Mouse (Mus musculus) heart, adult 2 months (tissue): ENCODE results near the gene Tpk1. TPM values are rescaled to one million over a fixed set of nuclear protein-coding genes. Genes with fewer than 3 reads are reported as not detected.

ENCODE experiments used
- DNase-seq, 2 experiments: peaks; one replicate each; pipeline ENCODE4 v3.0.0; 2021
- H3K27ac ChIP-seq: fragments of 200-600 bp; 2 replicates; pipeline ENCODE4 v1.8.1; 2022
- H3K27me3 ChIP-seq: fragments of 200-500 bp; 2 replicates; pipeline ENCODE4 v1.6.1; 2012; ENCODE audit warnings: mild to moderate bottlenecking, low read length, inconsistent platforms, mixed read lengths; ENCODE audit not compliant: control insufficient read depth, insufficient read depth
- H3K36me3 ChIP-seq: fragments of 200-500 bp; 2 replicates; pipeline ENCODE4 v1.6.1; 2012; ENCODE audit warnings: low read length, inconsistent platforms; ENCODE audit not compliant: control insufficient read depth, insufficient read depth
- H3K4me1 ChIP-seq: fragments of 200-500 bp; 2 replicates; pipeline ENCODE4 v1.6.1; 2011; ENCODE audit warnings: low read length; ENCODE audit not compliant: control insufficient read depth, insufficient read depth
- H3K4me3 ChIP-seq: fragments of 200-600 bp; 2 replicates; pipeline ENCODE4 v1.8.1; 2022
- H3K79me2 ChIP-seq: fragments of 200-500 bp; replicated peaks from 2 replicates; pipeline ENCODE4 v1.6.1; 2012; ENCODE audit warnings: mild to moderate bottlenecking, inconsistent platforms, low read length, moderate library complexity, mixed read lengths; ENCODE audit not compliant: control insufficient read depth, insufficient read depth
- H3K9ac ChIP-seq: fragments of 200-500 bp; 2 replicates; pipeline ENCODE4 v1.6.1; 2012; ENCODE audit warnings: low read depth, mild to moderate bottlenecking, control low read depth, inconsistent platforms, low read length, mixed read lengths
- CTCF ChIP-seq: fragments of 200-600 bp; IDR thresholded peaks from 2 replicates; pipeline ENCODE4 v1.8.1; 2022; ENCODE audit warnings: antibody characterized with exemption, mild to moderate bottlenecking, moderate library complexity
- EP300 ChIP-seq: fragments of 200-500 bp; IDR thresholded peaks from 2 replicates; pipeline ENCODE4 v1.6.1; 2011; ENCODE audit warnings: low read depth, low read length, control low read depth; ENCODE audit not compliant: insufficient read depth
- POLR2A ChIP-seq: fragments of 200-500 bp; IDR thresholded peaks from 2 replicates; pipeline ENCODE4 v1.6.1; 2011; ENCODE audit warnings: mild to moderate bottlenecking, low read depth, low read length, control low read depth; ENCODE audit not compliant: insufficient read depth
- WGBS: fragments of 180-500 bp; shearing (Covaris S2); methylation state at CpG from one replicate; pipeline ENCODE4 v1.1.7; 2018; 5-methylcytosine and 5-hydroxymethylcytosine counted together
- intact Hi-C: fragments of 180-260 bp; cut with DNase I; formaldehyde crosslinking; loops from one replicate; pipeline ENCODE4 v1.15.1; 2025
- polyA plus RNA-seq: library from polyadenylated mRNA; depleted of rRNA; stranded (reverse); fragments of >200 nt; gene quantifications from 2 replicates; pipeline ENCODE4 v1.2.3, GENCODE M21; 2012
- total RNA-seq, 2 experiments: library from RNA; stranded (reverse); gene quantifications; 2 replicates each; pipeline ENCODE4 v1.2.3; 2021

Gene Tpk1
- total and polyA plus RNA-seq, 3 experiments: 1.4 to 5.4 (median 1.9) TPM

DNA sequence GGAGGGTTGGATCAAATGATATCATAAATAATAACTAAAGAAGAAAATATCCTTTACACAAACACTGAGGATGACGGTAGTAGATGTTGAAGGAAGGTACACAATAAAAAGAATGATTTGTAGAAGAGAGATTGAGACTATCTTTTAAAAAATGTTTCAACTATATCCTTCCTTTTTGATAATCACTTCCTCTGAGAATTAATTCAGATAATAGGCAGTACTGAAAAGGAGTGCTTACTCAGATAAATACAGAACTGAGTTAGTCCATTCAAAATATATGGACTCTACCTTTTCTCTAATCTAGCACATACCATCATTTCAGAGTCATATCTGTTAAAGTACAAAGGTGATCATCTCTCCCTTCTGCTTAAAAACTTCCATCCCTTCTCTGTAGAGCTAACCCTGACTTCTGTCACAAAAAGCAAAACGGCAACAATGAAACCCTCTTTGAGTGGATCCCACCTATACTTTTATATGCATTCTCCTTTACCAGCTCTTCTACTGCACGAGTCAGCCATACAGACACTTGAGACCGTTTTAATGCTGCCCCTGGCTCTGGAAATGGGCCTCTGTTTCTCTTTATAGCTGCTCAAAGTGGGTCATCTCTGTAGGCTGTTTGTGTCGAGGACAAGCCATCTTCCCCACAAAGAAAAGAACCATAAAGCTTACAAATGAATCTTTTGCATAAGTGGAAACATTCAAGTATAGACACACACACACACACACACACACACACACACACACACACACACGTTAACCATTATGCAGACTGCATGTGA is 263.7 kb downstream of the Tpk1 start:
- intact Hi-C loops: no loop called here

DNA sequence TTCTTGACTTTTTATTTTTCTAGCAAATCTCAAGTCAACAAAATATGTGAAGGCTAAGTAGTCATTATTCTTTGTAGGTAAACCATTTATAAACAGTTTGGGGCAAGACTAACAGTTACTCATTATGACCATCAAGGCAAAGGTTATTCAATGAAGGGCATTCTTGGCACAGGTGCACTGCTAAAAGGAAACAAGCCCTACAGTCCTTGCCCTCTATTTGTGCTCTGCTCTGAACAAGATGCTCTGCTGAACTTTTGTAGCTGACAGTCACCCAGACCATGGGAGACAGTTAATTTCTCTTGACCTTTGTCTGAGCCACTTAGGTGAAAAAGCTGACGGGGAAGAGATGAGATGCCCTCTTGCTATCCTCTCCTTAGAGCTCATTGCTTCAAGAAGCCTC is 269.7 kb downstream of the Tpk1 start:
- Histone ChIP-seq H3K4me1 (no peaks in the 10 kb centered on the region), H3K4me3 (no peak overlapping the region), H3K36me3 (no peaks in the 10 kb centered on the region), H3K79me2 (no peaks in the 10 kb centered on the region), H3K27ac (no peak overlapping the region), H3K9ac (no peak overlapping the region), H3K27me3 (no peaks in the 10 kb centered on the region)
- DNase-seq: no peak
- 79% methylated on average over 1 of the region's 1 CpGs for WGBS
- intact Hi-C loops: loop anchor here (2.0 to 10.0 kb wide), 3 partner anchors 28 to 1631 kb away; partner anchors contain the start of gene Tpk1
- TF ChIP-seq POLR2A (no peak), CTCF (no peak), EP300 (no peak)

More for the DNA sequence above, 263.7 kb downstream of the Tpk1 start:
- H3K9ac ChIP-seq: no peak overlapping the region
- 60% methylated on average over 6 of the region's 6 CpGs for WGBS
- H3K79me2 ChIP-seq: no peaks in the 10 kb centered on the region
- no peak for DNase-seq
- H3K36me3 ChIP-seq: peaks cover 6% of the 10 kb centered on the region; the same call in 1 of the 2 replicates
- no peaks in the 10 kb centered on the region; the same call in none of the 2 replicates for H3K4me1 ChIP-seq
- TF ChIP-seq POLR2A (no peak), EP300 (no peak), CTCF (no peak)
- H3K27ac ChIP-seq: peak overlapping the region; percentile 38; the same call in 1 of the 2 replicates
- no peak overlapping the region for H3K4me3 ChIP-seq
- no peaks in the 10 kb centered on the region for H3K27me3 ChIP-seq

- H3K4me1 ChIP-seq: no peaks in the 10 kb centered on the region
- no peak overlapping the region for H3K4me3 ChIP-seq
- H3K27ac ChIP-seq: no peak overlapping the region
- no peaks in the 10 kb centered on the region for H3K36me3 ChIP-seq
- TF ChIP-seq POLR2A: no peak
- TF ChIP-seq CTCF: peak; percentile 70
- no peaks in the 10 kb centered on the region for H3K79me2 ChIP-seq
- intact Hi-C loops: loop anchor here (5.0 to 10.0 kb wide), 2 partner anchors 269 to 1632 kb away; partner anchors contain the start of gene Tpk1
- H3K9ac ChIP-seq: no peak overlapping the region
- H3K27me3 ChIP-seq: no peaks in the 10 kb centered on the region
- 66% methylated on average over 2 of the region's 2 CpGs for WGBS
- peak in 1 of 2 experiments; percentile 10 for DNase-seq
These were observed 270.5 kb downstream of the Tpk1 start for GRCm38 (mm10) chr6:43395538-43395937.

- WGBS: 88% methylated on average over 1 of the region's 1 CpGs
- Histone ChIP-seq H3K27ac (no peak overlapping the region), H3K27me3 (no peaks in the 10 kb centered on the region), H3K4me1 (no peaks in the 10 kb centered on the region), H3K9ac (no peak overlapping the region), H3K4me3 (no peak overlapping the region), H3K36me3 (no peaks in the 10 kb centered on the region), H3K79me2 (no peaks in the 10 kb centered on the region)
- TF ChIP-seq EP300: no peak
- no peak for TF ChIP-seq POLR2A
- no peak for TF ChIP-seq CTCF
- no peak for DNase-seq
- intact Hi-C loops: loop anchor here (10.0 kb wide), 1 partner anchor 273 kb away; the partner anchor contains the start of gene Tpk1
These were observed 274.7 kb downstream of the Tpk1 start for GRCm38 (mm10) chr6:43391358-43391757.

DNA sequence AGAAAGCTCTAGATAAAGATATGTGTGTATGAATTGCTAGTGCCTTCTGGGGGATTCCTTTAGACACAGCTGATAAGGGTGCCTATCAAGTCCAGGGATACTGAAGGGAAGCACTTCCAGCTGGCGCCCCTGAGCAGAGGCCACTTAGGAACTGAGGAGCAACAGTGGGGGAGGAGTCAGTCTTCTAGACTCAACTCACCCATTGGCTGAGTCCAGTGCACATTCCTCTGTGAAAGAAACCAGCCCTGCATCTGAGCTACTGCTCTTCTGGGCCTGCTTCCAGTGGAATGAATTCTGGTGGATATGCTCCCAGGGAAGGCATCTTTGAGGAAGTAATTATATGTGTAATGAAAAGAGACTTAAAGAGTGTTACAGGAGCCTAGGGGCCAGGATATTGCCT is 278.8 kb downstream of the Tpk1 start:
- Histone ChIP-seq H3K4me3 (no peak overlapping the region), H3K27me3 (no peaks in the 10 kb centered on the region), H3K36me3 (no peaks in the 10 kb centered on the region), H3K9ac (no peak overlapping the region), H3K79me2 (no peaks in the 10 kb centered on the region), H3K27ac (no peak overlapping the region), H3K4me1 (peaks cover 1% of the 10 kb centered on the region; the same call in 1 of the 2 replicates)
- no peak for DNase-seq
- intact Hi-C loops: loop anchor here (5.0 kb wide), 1 partner anchor 35 kb away; no protein-coding TSS in a partner anchor
- no peak for TF ChIP-seq CTCF
- no peak for TF ChIP-seq POLR2A
- no peak for TF ChIP-seq EP300
- 29% methylated on average over 1 of the region's 1 CpGs for WGBS

GRCm38 (mm10) chr6:43384841-43385240 is 281.2 kb downstream of the Tpk1 start:
- no peak for DNase-seq
- Histone ChIP-seq H3K4me3 (no peak overlapping the region), H3K27me3 (no peaks in the 10 kb centered on the region), H3K4me1 (peaks cover 2% of the 10 kb centered on the region; the same call in 1 of the 2 replicates), H3K9ac (no peak overlapping the region), H3K36me3 (no peaks in the 10 kb centered on the region), H3K27ac (no peak overlapping the region), H3K79me2 (no peaks in the 10 kb centered on the region)
- no peak for TF ChIP-seq EP300
- no peak for TF ChIP-seq POLR2A
- no peak for TF ChIP-seq CTCF
- intact Hi-C loops: loop anchor here (5.0 kb wide), 1 partner anchor 37 kb away; no protein-coding TSS in a partner anchor
- 60% methylated on average over 3 of the region's 3 CpGs for WGBS
